Mouse (Mus musculus): ENCODE data around the gene Zc2hc1b. TPM values are rescaled to one million over a fixed set of nuclear protein-coding genes. Genes with fewer than 3 reads are reported as not detected.

The Zc2hc1b gene
- not detected in 2 replicates for polyA plus RNA-seq (2012; rRNA removed)

GRCm38 (mm10) chr10:13177973-13178624 lies at the start of gene Zc2hc1b:
Gene Zc2hc1b, minus strand, starts transcription at chr10:13178023.
- no peak for TF ChIP-seq POLR2A (IDR thresholded peaks at IDR 0.05; ENCODE audit: borderline replicate concordance, insufficient read depth, low read length)
- no peak for TF ChIP-seq CTCF (IDR thresholded peaks at IDR 0.05; ENCODE audit: borderline replicate concordance, insufficient read depth, low read depth, low read length)
- Histone ChIP-seq H3K27ac (ENCODE audit: insufficient read depth, low read length) (no peak within 1 kb of the TSS), H3K4me3 (replicated peaks; ENCODE audit: insufficient read depth, low read depth, low read length) (no peak within 1 kb of the TSS), H3K4me1 (ENCODE audit: control insufficient read depth, insufficient read depth, low read length) (no peaks in the 10 kb centered on the region), H3K27me3 (ENCODE audit: control insufficient read depth, insufficient read depth, low read length) (no peaks in the 10 kb centered on the region)
- DNase-seq: no peak
- 29% methylated on average over 7 of the region's 7 CpGs for whole genome bisulfite sequencing

DNA sequence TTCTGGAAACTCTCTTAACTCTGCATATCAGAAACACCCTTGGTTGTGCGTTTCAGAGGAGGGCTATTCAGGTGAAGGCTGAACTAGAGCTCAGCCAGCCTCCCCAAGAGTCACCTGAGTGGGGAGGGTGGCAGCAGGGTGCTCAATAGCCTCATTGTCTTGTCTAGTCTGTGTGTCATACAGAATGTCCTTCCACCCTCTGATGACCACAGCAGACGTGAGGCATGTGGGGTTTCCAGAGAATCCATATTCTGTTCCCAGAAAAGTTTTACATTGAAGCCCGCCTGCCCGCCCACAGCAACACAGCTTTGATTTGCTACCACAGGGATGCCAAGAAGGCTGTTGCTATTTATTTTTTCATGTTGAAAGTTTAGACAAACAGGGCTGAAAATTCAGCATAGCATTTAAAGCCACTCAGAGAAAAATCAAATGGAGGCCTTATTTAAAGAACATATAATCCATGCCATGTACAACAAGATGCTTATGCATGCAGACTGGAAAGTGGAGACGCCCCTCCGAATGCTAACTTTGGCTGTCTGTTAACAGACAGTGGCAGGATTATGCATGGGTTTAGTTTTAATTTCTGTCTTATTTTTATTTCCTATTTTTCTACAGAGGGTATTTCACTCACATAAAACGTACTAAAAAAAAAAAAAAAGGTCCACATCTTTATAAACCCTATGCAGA lies 47.7 kb upstream of the Zc2hc1b start:
- 88% methylated on average over 7 of the region's 7 CpGs for WGBS
- TF ChIP-seq POLR2A (IDR thresholded peaks at IDR 0.05; ENCODE audit: borderline replicate concordance, insufficient read depth, low read length) (no peak), CTCF (IDR thresholded peaks at IDR 0.05; ENCODE audit: borderline replicate concordance, insufficient read depth, low read depth, low read length) (no peak)

GRCm38 (mm10) chr10:13222135-13222534 lies 44.3 kb upstream of the Zc2hc1b start:
- no peak for DNase-seq
- Histone ChIP-seq H3K27me3 (ENCODE audit: control insufficient read depth, insufficient read depth, low read length) (no peaks in the 10 kb centered on the region), H3K4me1 (ENCODE audit: control insufficient read depth, insufficient read depth, low read length) (no peaks in the 10 kb centered on the region), H3K4me3 (replicated peaks; ENCODE audit: insufficient read depth, low read depth, low read length) (no peak overlapping the region), H3K27ac (ENCODE audit: insufficient read depth, low read length) (no peak overlapping the region)
- TF ChIP-seq CTCF (IDR thresholded peaks at IDR 0.05; ENCODE audit: borderline replicate concordance, insufficient read depth, low read depth, low read length) (no peak), POLR2A (IDR thresholded peaks at IDR 0.05; ENCODE audit: borderline replicate concordance, insufficient read depth, low read length) (no peak)
- 92% methylated on average over 3 of the region's 3 CpGs for WGBS

More for the DNA sequence above, 47.7 kb upstream of the Zc2hc1b start:
- H3K27ac ChIP-seq (ENCODE audit: insufficient read depth, low read length): no peak overlapping the region
- DNase-seq: no peak
- no peak overlapping the region for H3K4me3 ChIP-seq (replicated peaks; ENCODE audit: insufficient read depth, low read depth, low read length)
- no peaks in the 10 kb centered on the region for H3K4me1 ChIP-seq (ENCODE audit: control insufficient read depth, insufficient read depth, low read length)
- no peaks in the 10 kb centered on the region for H3K27me3 ChIP-seq (ENCODE audit: control insufficient read depth, insufficient read depth, low read length)

GRCm38 (mm10) chr10:13220061-13220460 lies 42.2 kb upstream of the Zc2hc1b start:
- no peaks in the 10 kb centered on the region for H3K27me3 ChIP-seq (ENCODE audit: control insufficient read depth, insufficient read depth, low read length)
- H3K27ac ChIP-seq (ENCODE audit: insufficient read depth, low read length): no peak overlapping the region
- DNase-seq: no peak
- H3K4me3 ChIP-seq (replicated peaks; ENCODE audit: insufficient read depth, low read depth, low read length): no peak overlapping the region
- no peaks in the 10 kb centered on the region for H3K4me1 ChIP-seq (ENCODE audit: control insufficient read depth, insufficient read depth, low read length)
- TF ChIP-seq CTCF (IDR thresholded peaks at IDR 0.05; ENCODE audit: borderline replicate concordance, insufficient read depth, low read depth, low read length): no peak
- TF ChIP-seq POLR2A (IDR thresholded peaks at IDR 0.05; ENCODE audit: borderline replicate concordance, insufficient read depth, low read length): no peak
- 72% methylated on average over 1 of the region's 1 CpGs for WGBS

- H3K4me3 ChIP-seq (replicated peaks; ENCODE audit: insufficient read depth, low read depth, low read length): no peak overlapping the region
- no peaks in the 10 kb centered on the region for H3K27me3 ChIP-seq (ENCODE audit: control insufficient read depth, insufficient read depth, low read length)
- H3K4me1 ChIP-seq (ENCODE audit: control insufficient read depth, insufficient read depth, low read length): no peaks in the 10 kb centered on the region
- no peak overlapping the region for H3K27ac ChIP-seq (ENCODE audit: insufficient read depth, low read length)
- DNase-seq: no peak
- TF ChIP-seq POLR2A (IDR thresholded peaks at IDR 0.05; ENCODE audit: borderline replicate concordance, insufficient read depth, low read length) (no peak), CTCF (IDR thresholded peaks at IDR 0.05; ENCODE audit: borderline replicate concordance, insufficient read depth, low read depth, low read length) (no peak)
- WGBS: 57% methylated on average over 12 of the region's 12 CpGs
Observed at GRCm38 (mm10) chr10:13213956-13214355, 36.1 kb upstream of the Zc2hc1b start.

- no peak for DNase-seq
- Histone ChIP-seq H3K27ac (ENCODE audit: insufficient read depth, low read length) (no peak overlapping the region), H3K4me1 (ENCODE audit: control insufficient read depth, insufficient read depth, low read length) (no peaks in the 10 kb centered on the region), H3K27me3 (ENCODE audit: control insufficient read depth, insufficient read depth, low read length) (no peaks in the 10 kb centered on the region), H3K4me3 (replicated peaks; ENCODE audit: insufficient read depth, low read depth, low read length) (no peak overlapping the region)
- WGBS: 91% methylated on average over 6 of the region's 6 CpGs
- TF ChIP-seq POLR2A (IDR thresholded peaks at IDR 0.05; ENCODE audit: borderline replicate concordance, insufficient read depth, low read length) (no peak), CTCF (IDR thresholded peaks at IDR 0.05; ENCODE audit: borderline replicate concordance, insufficient read depth, low read depth, low read length) (no peak)
Observed at GRCm38 (mm10) chr10:13212829-13213228, 35.0 kb upstream of the Zc2hc1b start.

- H3K4me1 ChIP-seq (ENCODE audit: control insufficient read depth, insufficient read depth, low read length): no peaks in the 10 kb centered on the region
Observed at GRCm38 (mm10) chr10:13212326-13212725, 34.5 kb upstream of the Zc2hc1b start.

More at GRCm38 (mm10) chr10:13212326-13212725, 34.5 kb upstream of the Zc2hc1b start:
- H3K4me3 ChIP-seq (replicated peaks; ENCODE audit: insufficient read depth, low read depth, low read length): no peak overlapping the region
- TF ChIP-seq POLR2A (IDR thresholded peaks at IDR 0.05; ENCODE audit: borderline replicate concordance, insufficient read depth, low read length) (no peak), CTCF (IDR thresholded peaks at IDR 0.05; ENCODE audit: borderline replicate concordance, insufficient read depth, low read depth, low read length) (no peak)
- no peaks in the 10 kb centered on the region for H3K27me3 ChIP-seq (ENCODE audit: control insufficient read depth, insufficient read depth, low read length)
- H3K27ac ChIP-seq (ENCODE audit: insufficient read depth, low read length): no peak overlapping the region
- no peak for DNase-seq
- 83% methylated on average over 9 of the region's 9 CpGs for WGBS
